Mouse (Mus musculus): Measurements from ENCODE around the gene Hoga1.

Gene Hoga1

DNA sequence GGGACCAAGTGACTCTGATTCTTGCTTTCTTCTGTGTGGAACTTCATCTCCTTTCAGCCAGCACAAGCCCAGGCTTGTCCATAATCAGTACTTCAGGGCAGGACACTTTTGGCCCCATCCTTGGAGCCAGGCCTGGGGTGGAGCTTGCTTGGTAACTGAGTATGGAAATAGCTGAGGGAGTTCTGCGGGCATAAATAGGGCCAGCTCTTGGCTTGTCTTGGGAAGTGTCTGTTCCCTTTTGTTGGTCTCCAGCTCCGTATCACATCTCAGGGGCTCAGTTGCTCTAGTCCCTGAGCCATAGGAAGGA lies 22.9 kb upstream of the Hoga1 start:
- no peak for DNase-seq (ENCODE audit: low spot score)

DNA sequence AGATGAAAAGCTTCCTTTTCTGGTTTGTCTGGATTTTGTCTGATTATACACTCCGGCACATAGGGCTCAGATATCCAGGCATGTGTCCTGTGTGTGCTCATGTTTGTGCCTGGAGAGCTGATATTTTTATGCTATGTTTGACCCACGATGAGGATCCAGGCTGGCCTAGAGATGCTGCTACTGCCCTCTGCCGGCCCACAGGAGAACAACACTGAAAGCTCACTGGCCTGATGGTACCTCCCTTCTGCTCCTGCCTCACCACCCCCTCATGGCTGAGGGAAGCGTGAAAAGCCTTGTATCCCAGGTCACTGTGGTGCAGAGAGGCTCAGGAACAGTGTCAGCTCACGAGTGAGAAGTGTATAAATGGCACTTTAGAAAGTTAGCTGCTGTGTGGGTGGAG lies 19.3 kb upstream of the Hoga1 start:
- DNase-seq (ENCODE audit: low spot score): peak; percentile 53

DNA sequence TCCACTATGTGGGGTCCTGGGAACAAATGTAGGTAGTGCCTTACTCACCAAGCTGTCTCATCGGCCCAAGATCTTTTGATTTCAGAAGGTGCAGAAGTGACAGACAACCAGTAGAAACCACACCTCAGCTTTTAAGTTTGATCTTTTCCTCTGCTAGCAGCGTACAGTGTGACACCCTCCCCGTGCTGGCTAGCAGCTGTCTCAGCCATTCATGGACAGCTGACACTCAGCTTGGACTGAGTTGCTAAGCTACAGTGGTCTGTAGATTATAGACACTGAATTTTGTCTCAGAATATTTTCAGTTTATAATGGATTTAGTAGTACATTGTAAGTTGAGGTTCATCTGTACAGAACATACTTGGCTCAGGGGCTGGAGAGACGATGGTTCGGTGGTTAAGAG lies 14.3 kb upstream of the Hoga1 start:
- DNase-seq (ENCODE audit: low spot score): no peak

DNA sequence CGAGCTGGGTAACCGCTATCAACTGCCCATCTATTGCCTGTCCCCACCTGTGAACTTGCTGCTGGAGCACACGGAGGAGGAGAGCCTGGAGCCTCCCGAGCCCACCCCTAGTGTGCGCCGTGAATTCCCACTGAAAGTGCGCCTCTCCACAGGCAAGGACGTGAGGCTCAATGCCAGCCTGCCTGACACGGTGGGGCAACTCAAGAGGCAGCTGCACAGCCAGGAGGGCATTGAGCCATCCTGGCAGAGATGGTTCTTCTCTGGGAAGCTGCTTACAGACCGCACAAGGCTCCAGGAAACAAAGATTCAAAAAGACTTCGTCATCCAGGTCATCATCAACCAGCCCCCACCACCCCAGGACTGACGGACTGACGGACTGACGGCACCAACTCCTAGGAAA lies 11.8 kb upstream of the Hoga1 start:
- no peak for DNase-seq (ENCODE audit: low spot score)

DNA sequence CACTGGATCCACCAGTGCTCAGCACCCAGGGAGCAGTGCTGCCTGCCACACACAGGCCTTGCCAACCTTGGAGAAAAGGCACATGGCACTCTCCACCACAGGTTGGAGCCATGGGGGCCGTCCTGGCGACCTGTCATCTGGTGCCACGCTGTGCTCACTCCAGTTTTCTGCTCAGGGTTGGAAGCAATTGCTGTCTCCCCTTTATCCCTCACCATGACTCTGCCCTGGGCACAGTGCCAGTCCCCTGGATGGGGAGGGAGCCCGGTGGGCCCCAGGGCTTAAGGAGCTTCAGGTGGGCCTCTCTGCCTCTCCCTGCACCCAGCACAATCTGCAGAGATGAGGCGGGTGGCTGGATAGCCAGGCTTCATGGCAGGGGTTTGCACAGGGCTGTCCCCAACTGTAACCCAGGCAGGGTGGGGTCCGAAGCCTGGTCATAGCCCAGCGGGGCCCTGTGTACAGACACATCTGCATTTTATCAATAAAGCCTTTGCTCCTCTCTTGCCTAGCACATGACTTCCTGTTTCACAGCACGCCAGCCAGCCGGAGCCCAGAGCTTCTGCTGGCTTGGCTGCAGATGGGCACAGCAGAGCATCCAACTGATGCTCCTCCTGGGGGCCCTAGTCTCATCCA lies 11.1 kb upstream of the Hoga1 start:
- DNase-seq (ENCODE audit: low spot score): no peak

DNA sequence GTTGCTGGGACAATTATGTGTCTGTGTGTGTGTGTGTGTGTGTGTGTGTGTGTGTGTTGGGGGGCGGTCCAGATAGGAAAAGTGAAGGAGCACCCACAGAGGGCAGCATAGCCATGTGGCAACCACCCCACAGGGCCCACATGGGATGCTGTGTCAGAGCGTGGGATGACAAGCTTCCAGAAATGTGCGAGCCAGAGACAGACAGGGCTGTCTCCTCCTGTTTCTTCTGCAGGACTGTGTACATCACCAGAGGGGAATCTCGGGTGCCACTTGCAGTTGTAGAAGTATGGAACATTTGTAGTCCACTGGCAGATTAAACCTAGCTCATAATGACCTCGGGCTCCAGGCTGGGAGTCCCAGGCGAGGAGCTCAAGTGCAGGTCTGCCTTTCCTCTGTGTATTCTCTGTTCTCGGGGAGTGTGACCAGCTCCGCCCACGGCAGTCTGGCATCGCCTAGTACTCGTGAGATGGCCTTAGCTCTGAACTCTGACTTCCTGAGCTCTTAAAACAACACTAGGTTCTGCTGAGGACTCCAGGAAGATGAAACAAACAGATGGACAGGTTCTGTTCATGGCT lies 10.4 kb upstream of the Hoga1 start:
- no peak for DNase-seq (ENCODE audit: low spot score)

DNA sequence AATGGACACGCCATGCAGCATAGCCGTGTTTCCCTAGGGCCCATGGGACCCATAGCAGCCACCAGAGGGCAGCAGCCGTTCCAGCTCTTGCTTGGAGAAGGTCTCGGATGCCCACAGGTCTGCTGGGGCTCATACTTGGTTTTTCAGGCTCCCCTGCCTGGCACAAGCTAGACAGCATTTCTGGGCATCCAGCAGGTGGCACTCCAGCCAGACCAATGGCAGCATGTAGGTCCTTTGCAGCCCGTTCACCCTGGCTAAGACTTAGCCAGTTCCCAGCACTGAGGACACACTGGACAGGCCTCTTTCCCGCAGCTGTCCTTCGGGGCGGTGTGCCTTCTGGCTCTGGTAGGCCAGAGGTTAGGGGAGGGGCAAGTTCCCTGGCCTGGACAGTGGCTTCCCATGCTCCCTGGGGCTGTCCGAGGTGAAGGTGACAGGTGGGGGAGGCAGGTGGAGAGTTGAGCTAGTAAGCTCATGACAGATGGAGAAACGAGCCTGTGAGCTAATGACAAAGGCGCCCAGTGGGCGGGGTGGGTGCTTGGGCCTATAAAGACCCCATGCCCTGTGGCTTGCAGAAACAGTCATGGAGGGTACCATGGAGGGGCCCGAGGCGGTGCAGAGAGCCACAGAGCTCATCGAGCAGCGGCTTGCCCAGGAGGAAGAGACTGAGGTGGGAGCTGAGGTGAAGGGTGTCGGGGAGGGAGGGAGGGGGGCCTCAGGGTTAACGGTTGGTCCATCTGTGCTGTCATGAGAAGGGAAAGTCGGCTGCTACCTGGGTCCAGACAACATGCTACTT lies 9.8 kb upstream of the Hoga1 start, which contains the start of gene Ankrd2:
TSS of gene Ankrd2 (plus strand) at position 545 of the 793 bp plus-strand sequence.
- DNase-seq (ENCODE audit: low spot score): peak; percentile 83

DNA sequence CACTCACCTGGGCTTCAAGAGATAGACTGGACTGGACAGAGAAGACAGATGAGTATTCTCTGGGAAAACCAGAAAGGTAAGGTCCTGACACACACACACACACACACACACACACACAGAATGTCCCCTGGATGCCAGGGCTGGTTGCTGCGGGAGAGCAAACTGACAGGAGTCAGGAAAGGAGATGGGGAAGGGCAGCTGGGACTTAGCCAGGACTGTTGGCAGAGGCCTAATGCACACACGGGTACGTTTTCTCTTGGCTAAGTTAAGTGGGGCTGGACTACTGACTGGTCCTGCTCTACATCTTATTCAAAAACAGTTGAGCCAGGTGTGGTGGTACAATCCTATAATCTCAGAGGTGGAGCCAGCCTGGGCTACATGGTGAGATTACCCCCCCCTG lies 9.1 kb upstream of the Hoga1 start:
- DNase-seq (ENCODE audit: low spot score): no peak

DNA sequence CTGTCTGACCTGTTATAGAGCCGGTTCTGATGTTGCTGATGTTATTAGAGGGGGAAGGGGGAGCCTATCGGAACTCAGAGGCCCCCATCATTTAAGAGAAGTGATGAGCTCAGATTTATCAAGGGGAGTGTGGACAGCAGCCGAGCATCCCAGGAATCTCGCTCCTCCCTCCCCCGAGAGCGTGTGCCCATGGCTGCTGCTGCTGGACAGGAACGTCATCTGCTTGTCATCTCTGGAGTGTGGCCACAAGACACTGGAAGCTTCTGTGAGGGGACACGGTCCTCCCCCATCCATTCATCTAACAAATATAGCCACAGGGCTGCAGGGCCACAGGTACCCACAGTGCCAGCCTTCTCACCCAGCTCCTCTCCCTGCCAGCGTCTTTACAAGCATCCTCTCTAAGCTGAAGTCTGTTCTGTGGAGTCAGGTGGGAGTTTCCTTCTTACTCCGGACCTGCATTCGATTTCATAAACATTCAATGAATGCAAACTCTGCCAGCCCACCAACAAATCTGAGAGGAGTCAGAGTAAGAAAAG lies 8.2 kb upstream of the Hoga1 start:
- DNase-seq (ENCODE audit: low spot score): no peak

DNA sequence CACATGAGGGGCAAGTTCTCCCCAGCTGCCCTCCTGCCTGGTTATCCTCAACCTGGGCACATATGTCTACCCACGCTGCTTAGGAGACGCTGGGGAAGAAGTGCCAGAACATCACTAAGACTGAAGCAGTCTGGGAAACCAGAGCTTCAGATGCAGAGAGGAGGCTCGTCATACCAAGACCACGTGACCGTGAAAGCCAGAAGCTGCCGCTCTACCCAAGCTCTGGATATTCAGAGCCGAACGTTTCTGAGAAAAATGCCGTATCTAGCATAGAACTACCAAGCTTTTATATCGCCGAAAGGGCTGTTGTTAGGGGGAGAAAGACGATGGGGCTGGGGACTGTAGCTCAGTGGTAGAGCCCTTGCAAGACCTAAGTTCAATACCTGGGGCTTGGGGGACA lies 7.1 kb upstream of the Hoga1 start:
- DNase-seq (ENCODE audit: low spot score): no peak

DNA sequence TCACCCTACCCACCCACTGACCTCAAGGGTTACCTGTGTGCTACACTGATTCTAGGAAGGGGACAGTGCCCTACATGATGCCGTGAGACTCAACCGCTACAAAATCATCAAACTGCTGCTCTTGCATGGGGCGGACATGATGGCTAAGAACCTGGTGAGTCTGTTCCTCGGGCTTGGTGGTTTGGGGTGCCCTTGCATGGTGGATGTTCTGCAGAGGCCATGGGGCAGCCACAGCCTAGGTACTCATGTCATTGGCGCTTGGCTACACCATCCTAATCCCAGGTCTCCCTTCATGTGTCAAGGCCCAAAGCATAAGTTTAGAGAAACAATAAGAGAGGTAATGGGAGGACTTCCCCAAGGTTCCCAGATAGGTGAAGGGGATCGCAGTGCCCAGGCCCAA lies 1.4 kb upstream of the Hoga1 start:
- DNase-seq (ENCODE audit: low spot score): no peak

DNA sequence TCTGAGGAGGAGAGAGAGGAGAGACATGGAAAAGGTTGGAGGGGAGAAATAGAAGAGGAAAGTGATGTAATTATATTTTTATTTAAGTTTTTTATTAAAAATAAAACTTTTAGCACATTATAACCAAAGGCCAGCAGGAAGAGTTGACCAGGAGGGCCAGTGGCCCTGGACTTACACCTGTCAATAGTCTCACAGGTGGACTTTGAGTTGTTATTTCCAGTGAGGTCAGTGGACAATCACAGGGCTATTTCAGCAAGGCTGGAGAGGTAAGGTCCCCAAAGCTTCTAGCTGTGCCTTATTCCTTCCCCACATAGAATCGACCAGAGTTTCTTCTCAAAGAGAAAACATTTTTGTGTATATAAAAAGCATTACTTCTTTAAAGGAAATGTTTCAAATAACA lies 4.8 kb downstream of the Hoga1 start:
- DNase-seq (ENCODE audit: low spot score): no peak

DNA sequence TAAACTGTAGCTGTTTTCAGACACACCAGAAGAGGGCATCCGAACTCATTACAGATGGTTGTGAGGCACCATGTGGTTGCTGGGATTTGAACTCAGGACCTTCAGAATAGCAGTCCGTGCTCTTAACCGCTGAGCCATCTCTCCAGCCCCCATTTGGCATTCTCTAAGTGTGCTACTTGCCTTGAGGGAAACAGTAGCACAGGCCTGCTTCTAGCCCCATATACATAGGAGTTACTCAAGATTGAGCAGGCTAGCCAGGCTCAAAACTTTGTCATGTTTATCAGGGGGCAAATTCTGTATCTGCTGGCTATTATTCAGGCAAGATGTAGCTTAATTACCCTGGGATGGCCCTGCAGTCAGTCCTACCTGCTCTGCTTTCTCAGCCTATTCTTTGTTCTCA lies 5.9 kb downstream of the Hoga1 start:
- DNase-seq (ENCODE audit: low spot score): no peak

DNA sequence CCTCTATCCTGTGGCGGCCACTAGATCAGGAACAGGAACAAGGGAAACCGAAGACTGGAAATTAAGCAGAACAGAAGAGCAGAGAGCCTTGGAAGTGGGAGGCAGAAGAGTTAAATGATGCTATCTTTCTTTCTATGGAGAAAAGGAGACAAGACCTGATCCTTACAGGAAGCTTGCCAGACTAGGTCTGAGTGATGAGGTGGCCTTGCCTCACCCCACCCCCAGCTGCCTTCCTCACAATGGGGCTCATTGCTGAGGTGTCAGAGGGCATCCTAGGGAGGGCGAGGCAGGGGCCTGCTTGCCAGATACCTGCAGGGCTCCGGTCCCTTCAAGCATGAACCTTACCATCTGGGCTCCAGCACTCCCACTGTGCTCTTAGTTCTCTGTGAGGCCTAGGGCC lies 6.5 kb downstream of the Hoga1 start, which contains the start of gene 4933411K16Rik:
TSS of gene 4933411K16Rik (plus strand) at position 301 of the 400 bp plus-strand sequence.
- DNase-seq (ENCODE audit: low spot score): no peak

DNA sequence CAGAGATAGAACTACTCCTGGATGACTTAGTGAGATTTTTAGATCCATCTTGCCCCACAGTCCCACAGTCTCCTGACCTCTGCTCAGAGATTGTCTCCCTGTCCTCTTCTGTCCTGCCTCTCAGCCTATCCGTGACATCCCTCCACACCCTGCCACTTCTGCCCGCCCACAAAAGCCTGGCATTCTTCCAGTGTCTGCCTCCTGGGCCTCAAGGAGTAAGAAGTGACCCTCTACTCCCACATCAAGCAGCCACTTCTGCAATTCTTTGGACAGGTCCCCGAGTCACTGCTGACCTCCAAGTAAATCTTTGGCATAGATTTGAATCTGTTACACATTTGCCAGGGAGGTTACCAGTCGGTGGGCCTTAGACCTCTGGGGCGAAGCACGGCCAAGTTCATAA lies 8.8 kb downstream of the Hoga1 start:
- no peak for DNase-seq (ENCODE audit: low spot score)

DNA sequence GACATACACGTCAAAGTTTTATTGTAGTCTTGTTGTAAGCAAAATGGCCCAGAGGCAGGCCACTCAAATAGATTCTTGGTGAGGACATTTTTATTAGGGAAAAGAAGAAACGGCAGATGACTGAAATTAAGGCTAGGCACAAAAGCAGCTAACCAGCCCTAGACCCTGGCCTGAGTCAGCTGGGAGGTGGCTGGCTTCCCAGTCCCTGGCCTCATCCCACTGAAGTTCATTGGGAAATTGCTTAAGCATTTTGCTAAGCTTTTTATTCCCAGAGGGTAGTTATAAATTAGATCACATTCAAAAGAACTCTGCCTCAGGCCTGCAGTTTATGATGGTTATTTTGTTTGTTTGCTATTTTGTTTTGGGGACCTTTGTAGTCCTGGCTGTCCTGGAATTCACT lies 10.5 kb downstream of the Hoga1 start:
- DNase-seq (ENCODE audit: low spot score): no peak

DNA sequence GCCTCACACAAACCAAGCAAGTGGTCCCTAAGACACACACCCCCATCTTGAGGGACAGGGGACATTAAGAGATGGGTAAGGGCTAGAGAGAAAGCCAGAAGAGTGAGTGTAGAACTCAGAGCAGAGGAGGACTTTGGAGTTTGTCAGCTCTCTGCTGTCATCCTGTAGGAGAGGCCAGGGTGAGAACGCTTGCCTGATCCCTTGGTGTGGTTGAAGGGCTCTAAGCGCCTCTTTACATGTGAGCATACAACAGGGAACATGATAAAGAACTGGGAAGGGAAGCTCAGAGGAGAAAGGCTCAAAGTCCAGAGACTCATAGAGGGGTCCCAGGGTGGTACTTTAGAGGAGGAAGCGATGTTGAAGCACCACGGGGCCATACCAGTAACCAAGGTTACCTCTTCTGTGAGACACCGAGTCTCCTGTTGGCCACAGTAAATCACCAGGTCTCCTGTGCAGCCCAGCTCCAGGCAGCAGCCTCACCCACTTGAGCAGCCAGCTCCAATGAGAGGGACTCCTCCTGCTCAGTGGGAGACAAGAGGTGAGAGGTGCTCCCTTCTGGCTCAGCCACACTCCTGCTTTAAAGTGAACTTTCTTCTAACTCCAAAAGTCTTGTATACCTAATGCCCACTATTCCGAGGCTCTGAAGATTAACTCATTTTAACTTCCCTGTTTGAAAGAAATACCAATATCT lies 11.5 kb downstream of the Hoga1 start:
- DNase-seq (ENCODE audit: low spot score): no peak

DNA sequence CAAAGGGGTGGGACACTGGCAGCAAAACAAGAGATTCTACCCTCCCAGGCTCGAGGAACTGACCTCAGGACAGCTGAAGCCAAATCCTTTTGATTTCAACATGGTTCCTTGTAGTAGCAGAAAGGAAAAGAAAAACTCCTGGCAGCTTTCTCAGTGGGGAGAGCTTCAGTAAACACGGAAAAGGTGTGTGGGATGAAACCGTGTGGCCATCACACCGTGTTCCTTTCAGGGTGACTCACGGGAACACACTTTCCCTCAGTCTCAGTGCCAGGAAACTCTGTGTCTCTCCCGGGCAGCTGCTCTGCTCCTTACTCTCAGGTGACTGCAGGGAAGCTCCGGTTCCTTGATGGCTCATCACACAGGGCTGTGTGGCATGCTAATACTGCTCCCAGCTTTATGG lies 13.0 kb downstream of the Hoga1 start:
- no peak for DNase-seq (ENCODE audit: low spot score)

DNA sequence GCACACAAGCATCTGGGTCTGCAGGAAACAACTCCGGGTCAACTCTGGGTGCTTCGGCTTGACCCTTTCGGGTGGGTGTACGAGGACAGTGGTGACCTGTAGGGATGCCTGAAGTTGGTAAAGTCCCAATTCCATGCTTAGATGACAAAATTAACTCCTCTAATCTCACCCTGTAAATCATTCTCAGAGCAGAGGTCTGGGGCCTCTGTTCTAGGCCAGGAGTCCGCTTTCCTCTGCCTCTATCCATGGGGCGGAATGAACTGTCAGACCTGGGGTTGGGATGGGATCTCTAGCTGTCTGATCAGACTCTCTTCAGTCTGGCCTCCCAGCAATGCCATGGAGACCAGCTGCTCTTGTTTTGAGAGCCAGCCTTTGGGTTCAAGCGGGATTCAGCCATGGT lies 16.0 kb downstream of the Hoga1 start:
- DNase-seq (ENCODE audit: low spot score): no peak

DNA sequence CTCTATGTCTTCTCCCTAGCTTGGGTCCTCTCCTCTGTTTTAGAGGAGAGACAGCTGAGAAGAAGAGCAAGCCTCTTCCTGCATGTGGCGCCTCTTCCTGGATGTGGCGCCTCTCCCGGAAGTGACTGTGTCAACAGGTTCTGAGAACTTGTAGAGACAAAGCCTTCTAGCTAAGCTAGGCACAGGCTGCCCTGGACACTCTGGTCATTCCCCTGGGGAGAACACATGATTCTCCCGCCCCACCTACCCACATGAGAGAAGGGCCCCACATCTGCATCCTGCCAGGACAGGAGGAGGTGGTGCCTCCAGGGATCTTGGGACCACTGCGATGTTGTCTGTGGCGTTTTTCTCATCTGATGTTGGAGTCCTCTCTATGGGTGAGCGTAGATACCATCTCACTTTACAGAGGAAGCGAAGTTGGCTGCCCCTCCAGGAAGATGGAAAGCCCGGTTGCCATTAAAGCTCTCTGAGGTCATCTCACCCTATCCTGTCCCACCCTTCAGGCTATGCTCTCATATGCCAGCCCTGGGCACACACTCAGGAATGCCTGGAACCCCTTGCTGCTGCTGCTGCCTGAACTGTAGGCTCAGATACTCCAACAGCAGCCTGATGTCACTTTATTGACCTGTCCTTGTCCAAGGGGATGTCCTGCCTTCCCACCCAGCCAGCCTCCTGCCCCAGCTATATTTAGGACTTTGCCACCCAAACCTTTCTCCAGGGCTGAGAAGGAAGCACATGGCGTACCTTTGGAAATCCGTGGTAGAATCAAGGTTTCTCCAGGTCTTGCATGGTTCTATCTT lies 23.2 kb downstream of the Hoga1 start:
- DNase-seq (ENCODE audit: low spot score): no peak

DNA sequence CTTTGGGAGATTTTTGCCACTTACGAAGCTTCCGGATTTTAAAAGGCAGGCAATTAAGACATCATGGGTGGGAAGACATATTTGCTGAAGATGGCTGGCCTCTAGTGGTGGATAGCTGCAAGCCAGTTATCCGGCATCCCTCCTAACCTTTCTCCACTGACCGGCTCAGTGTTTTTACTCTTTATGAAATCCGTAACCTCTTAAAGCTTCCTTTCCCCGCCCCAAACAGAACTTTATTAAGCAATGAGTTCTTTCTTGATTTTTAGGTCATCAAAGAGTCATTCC lies 23.8 kb downstream of the Hoga1 start:
- DNase-seq (ENCODE audit: low spot score): no peak

DNA sequence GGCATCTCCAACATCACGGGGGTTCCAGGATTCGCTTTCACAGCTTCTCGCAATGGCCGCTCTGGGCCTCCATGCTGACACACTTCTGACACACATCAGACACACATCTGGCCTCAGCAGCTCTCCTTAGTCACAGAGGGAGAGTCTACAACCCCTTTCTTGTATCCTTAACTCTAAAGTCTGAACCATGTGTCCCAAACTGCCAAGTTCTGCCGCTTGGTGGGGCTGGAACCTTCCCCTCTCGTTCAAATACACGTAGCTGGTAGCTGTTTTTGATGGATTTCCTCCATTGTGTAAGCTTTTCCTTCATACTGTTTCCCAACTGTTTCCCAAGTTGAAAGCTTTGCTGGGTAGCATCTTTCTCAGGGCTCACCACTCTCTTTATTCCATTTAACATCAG lies 25.8 kb downstream of the Hoga1 start:
- DNase-seq (ENCODE audit: low spot score): no peak

All from ovary, adult 18-20 months (tissue).